Mouse (Mus musculus) stomach, embryonic 16.5 days (tissue): ENCODE data around the gene Cdk1. TPM values are rescaled to one million over a fixed set of nuclear protein-coding genes. Genes with fewer than 3 reads are reported as not detected.

Experiments
- ATAC-seq: fragments of 200-750 bp; cut with Nextera tagmentation; 2 replicates; pipeline ENCODE4 v1.8.0; 2017; ENCODE audit warnings: moderate number of reproducible peaks, moderate TSS enrichment; ENCODE audit not compliant: insufficient read depth, low FRiP score
- H3K27ac ChIP-seq: fragments of 300-500 bp; sonication (generic); 2 replicates; pipeline ENCODE4 v1.5.1; 2014; ENCODE audit warnings: low read length
- H3K27me3 ChIP-seq: fragments of 300-500 bp; sonication (generic); 2 replicates; pipeline ENCODE4 v1.6.1; 2014; ENCODE audit warnings: low read length, control low read depth, mixed read lengths; ENCODE audit not compliant: control insufficient read depth, insufficient read depth
- H3K36me3 ChIP-seq: fragments of 300-500 bp; sonication (generic); 2 replicates; pipeline ENCODE4 v1.6.1; 2014; ENCODE audit warnings: low read length; ENCODE audit not compliant: control insufficient read depth, insufficient read depth
- H3K4me1 ChIP-seq: fragments of 300-500 bp; sonication (generic); 2 replicates; pipeline ENCODE4 v1.6.1; 2014; ENCODE audit warnings: low read length, control low read depth, mixed read lengths; ENCODE audit not compliant: control insufficient read depth, insufficient read depth
- H3K4me2 ChIP-seq: fragments of 300-500 bp; sonication (generic); 2 replicates; pipeline ENCODE4 v1.6.1; 2014; ENCODE audit warnings: low read depth, low read length, mixed read lengths
- H3K4me3 ChIP-seq: fragments of 300-500 bp; sonication (generic); replicated peaks from 2 replicates; pipeline ENCODE4 v1.5.1; 2014; ENCODE audit warnings: mild to moderate bottlenecking, low read length
- H3K9ac ChIP-seq: fragments of 300-500 bp; sonication (generic); 2 replicates; pipeline ENCODE4 v1.6.1; 2014; ENCODE audit warnings: low read length
- H3K9me3 ChIP-seq: fragments of 300-500 bp; sonication (generic); replicated peaks from 2 replicates; pipeline ENCODE4 v1.6.1; 2016; ENCODE audit warnings: low read length, control low read depth; ENCODE audit not compliant: control insufficient read depth
- WGBS: fragments of 180-500 bp; shearing (Covaris S2); extraction: QIAGEN DNeasy Blood & Tissue Kit; methylation state at CpG from one replicate; pipeline ENCODE4 v1.1.7; 2014; 5-methylcytosine and 5-hydroxymethylcytosine counted together
- polyA plus RNA-seq: library from polyadenylated mRNA; unstranded; fragments of >200 nt; fragmentation: Nextera tagmentation; extraction: Ambion mirVana; gene quantifications from 2 replicates; pipeline ENCODE4 v1.2.1, GENCODE M21; 2015

The Cdk1 gene
- polyA plus RNA-seq, 1 experiment from 2014 or later, result 323 TPM

DNA sequence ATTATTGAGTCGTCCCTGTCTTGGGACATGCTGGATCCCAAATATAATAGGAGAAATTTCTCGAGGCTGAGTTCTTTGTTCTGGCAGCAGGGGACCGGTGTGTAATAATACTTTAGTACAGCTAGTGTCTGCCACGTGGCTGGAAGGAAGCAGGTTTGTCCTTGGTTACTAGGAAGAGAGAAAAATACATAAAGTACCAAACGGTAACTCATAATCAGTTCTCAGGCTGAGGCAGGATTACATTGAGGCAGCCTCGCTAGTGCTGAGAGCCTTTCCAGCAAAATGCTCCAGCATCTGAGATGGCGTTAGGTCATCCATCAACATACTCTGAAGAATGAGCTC is 17.6 kb downstream of the Cdk1 start:
- H3K27ac ChIP-seq, result peak overlapping the region; percentile 84
- peaks cover 28% of the 10 kb centered on the region for H3K36me3 ChIP-seq
- ATAC-seq, result peak; percentile 6; the same call in 1 of the 2 replicates
- no peak overlapping the region for H3K4me2 ChIP-seq
- 53% methylated on average over 7 of the region's 7 CpGs for WGBS
- no peak overlapping the region for H3K4me3 ChIP-seq
- no peaks in the 10 kb centered on the region for H3K27me3 ChIP-seq
- no peaks in the 10 kb centered on the region for H3K9me3 ChIP-seq
- peaks cover 10% of the 10 kb centered on the region for H3K4me1 ChIP-seq
- peak overlapping the region; percentile 21; the same call in 1 of the 2 replicates for H3K9ac ChIP-seq

DNA sequence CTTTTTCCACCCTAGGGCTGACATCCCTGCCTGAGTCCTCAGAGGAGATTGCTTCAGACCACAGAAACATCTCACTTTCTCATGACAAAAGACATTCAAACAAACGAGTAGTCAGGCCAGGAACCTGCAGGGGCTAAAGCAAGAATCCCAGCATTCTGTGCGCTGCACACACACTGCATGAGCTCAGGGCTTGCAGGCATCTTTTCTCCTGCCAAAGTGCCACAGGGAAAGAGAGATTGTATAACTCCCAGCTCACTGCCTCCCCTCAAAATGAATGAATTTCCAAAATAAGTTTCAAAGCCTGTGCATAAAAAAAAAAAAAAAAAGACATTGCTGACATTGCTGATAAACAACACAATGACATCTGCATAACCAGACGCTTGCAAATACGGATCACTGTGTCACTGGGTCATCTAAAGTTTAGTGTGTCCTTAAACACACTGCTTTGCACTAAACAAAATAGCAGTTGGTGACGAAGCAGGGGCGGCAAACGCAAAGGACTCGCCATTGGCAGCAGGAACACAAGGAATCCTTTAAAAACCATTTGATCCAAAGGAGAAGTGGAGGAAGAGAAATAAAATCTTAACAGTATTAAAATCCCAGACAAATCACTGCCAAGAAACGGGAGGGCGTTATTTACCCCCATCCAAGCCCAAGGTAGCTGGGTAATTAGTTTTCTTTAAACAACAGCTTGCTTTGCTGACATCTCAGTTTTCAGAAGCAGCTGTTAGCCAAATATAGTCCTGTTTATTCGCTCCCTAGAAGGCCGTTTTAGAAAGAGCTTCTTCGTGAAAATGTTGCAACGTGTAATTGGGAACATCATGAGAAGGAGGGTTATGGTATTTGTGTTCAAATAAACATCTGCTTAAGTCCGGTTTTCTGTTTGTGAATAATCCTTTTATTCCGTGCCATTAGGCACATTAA is 18.2 kb downstream of the Cdk1 start:
- WGBS, result 54% methylated on average over 16 of the region's 16 CpGs
- ATAC-seq, result peak; percentile 12; the same call in 1 of the 2 replicates
- H3K36me3 ChIP-seq, result peaks cover 23% of the 10 kb centered on the region
- peak overlapping the region; percentile 84 for H3K27ac ChIP-seq
- no peaks in the 10 kb centered on the region for H3K9me3 ChIP-seq
- H3K4me1 ChIP-seq, result peaks cover 10% of the 10 kb centered on the region
- H3K27me3 ChIP-seq, result no peaks in the 10 kb centered on the region
- H3K9ac ChIP-seq, result no peak overlapping the region
- no peak overlapping the region for H3K4me2 ChIP-seq
- H3K4me3 ChIP-seq, result no peak overlapping the region

DNA sequence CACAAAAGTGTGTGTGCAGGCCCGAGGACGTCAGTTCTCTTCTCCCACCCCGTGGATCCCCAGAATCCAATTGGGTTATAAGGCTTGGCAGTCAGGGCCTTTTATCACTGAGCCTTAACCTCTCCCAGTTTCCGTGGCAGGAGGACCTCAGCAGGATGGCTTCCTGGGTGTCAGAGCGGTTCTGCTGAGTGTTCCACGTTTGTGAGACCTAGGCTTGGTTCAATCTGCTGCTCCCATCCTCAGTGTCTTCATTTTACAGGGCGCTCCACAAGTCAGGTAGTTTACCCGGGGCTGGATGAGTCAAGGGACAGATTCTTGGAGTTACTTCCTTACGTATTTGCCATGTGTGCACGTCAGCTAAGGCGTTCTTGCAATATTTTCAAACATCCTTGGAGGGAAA is 19.5 kb downstream of the Cdk1 start:
- Histone ChIP-seq H3K9me3 (no peaks in the 10 kb centered on the region), H3K4me1 (peaks cover 10% of the 10 kb centered on the region), H3K4me3 (no peak overlapping the region), H3K4me2 (no peak overlapping the region), H3K27ac (no peak overlapping the region), H3K36me3 (peaks cover 21% of the 10 kb centered on the region), H3K27me3 (no peaks in the 10 kb centered on the region), H3K9ac (no peak overlapping the region)
- ATAC-seq, result no peak
- WGBS, result 87% methylated on average over 11 of the region's 11 CpGs

DNA sequence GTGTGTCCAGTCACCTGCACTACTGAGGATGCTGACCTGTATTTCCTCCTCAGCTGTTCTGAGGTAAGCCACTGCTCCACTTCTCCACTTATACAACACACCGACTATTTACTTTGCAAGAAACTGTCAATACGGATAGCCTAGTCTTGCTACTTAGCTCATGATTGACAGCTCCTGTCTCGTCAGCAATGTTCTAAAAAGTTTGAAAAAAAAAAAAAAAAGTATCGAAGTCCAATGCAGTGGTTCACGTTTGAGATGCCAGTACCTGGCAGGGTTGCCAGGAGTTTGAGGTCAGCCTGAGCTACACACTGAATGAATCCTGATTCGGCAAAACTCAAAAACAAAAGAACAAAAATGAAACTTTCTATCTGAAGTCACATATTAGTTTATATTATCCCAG is 21.5 kb downstream of the Cdk1 start:
- no peaks in the 10 kb centered on the region for H3K9me3 ChIP-seq
- no peak for ATAC-seq
- no peaks in the 10 kb centered on the region for H3K27me3 ChIP-seq
- H3K4me3 ChIP-seq, result no peak overlapping the region
- no peak overlapping the region for H3K27ac ChIP-seq
- no peak overlapping the region for H3K9ac ChIP-seq
- no peak overlapping the region for H3K4me2 ChIP-seq
- 74% methylated on average over 6 of the region's 6 CpGs for WGBS
- H3K4me1 ChIP-seq, result peaks cover 10% of the 10 kb centered on the region
- peaks cover 5% of the 10 kb centered on the region; the same call in 1 of the 2 replicates for H3K36me3 ChIP-seq

DNA sequence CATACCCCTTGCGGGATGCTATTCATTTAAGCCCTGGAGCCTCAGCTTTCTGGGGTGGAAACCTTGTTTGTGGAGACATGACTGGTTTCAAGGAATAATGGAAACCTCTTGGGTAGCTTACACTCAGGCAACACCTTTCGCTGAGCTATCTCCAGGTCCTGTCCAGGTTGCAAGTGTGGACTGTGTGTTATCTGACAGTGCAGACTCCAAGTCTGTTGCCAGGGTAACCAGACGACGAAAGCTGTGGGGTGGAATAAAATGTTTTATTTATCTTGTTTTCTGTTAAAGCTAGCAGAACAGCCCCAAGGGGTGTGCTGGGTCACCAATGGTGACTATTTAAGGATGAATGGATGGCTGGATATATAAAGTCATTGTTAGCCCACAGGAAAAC is 24.1 kb downstream of the Cdk1 start:
- Histone ChIP-seq H3K4me3 (no peak overlapping the region), H3K9ac (no peak overlapping the region), H3K4me1 (no peaks in the 10 kb centered on the region; the same call in 1 of the 2 replicates), H3K27me3 (no peaks in the 10 kb centered on the region), H3K36me3 (no peaks in the 10 kb centered on the region), H3K9me3 (no peaks in the 10 kb centered on the region), H3K4me2 (no peak overlapping the region), H3K27ac (no peak overlapping the region)
- WGBS, result 58% methylated on average over 4 of the region's 4 CpGs
- no peak for ATAC-seq

DNA sequence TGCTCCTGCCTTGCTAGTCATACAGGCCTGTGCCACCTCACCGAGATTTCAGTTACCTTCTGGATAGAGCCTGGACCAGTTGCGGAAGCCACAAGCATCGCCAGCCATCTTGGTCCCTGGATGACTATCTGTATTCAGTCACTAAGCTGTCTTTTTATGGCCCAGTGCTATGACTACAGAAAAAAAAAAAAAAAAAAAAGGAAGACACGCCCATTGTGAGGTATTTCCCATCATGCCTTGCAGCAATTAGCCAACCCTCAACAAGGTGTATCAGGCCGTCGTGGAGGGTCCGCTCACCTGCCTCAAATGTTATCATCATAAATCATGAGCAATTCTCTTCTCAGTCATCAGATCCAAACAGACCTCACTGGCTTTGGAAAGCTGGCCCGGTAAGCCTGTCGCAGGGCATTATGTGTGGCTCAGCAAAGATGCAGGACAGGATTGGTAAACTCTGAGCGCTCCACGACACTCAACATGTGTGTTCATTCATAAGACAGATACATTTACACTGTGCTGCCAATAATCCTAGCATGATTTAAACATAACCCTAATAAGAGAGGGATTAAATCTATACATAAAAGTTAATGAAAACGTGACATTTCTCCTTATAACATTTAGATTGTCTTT is 24.6 kb downstream of the Cdk1 start:
- WGBS, result 65% methylated on average over 12 of the region's 12 CpGs
- Histone ChIP-seq H3K9ac (no peak overlapping the region), H3K27me3 (no peaks in the 10 kb centered on the region), H3K27ac (no peak overlapping the region), H3K36me3 (no peaks in the 10 kb centered on the region), H3K4me2 (no peak overlapping the region), H3K9me3 (no peaks in the 10 kb centered on the region), H3K4me1 (no peaks in the 10 kb centered on the region; the same call in 1 of the 2 replicates), H3K4me3 (no peak overlapping the region)
- ATAC-seq, result no peak

DNA sequence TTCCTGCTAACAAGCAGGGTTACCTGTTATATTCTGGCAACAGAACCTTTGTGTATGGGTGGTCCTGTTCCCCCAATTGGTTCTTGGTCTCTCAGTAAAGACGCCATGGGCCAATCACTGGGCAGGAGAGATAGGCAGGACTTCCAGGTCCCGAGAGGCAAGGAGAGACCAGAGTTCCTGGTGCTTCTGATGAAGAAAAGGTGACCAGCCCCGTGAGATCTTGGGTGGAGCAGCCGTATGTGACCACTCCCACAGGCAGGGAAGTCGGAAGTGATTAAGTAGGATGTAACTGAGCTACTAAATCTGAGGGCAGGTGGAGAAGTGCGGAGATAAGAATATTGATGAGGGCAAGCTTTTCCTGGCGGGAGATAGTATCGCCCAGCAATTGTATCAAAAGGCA is 25.4 kb downstream of the Cdk1 start:
- Histone ChIP-seq H3K36me3 (no peaks in the 10 kb centered on the region), H3K27me3 (no peaks in the 10 kb centered on the region), H3K9me3 (no peaks in the 10 kb centered on the region), H3K4me3 (no peak overlapping the region), H3K9ac (no peak overlapping the region), H3K4me2 (no peak overlapping the region), H3K4me1 (no peaks in the 10 kb centered on the region; the same call in 1 of the 2 replicates), H3K27ac (no peak overlapping the region)
- 56% methylated on average over 8 of the region's 8 CpGs for WGBS
- ATAC-seq, result peak; percentile 58; the same call in 1 of the 2 replicates

DNA sequence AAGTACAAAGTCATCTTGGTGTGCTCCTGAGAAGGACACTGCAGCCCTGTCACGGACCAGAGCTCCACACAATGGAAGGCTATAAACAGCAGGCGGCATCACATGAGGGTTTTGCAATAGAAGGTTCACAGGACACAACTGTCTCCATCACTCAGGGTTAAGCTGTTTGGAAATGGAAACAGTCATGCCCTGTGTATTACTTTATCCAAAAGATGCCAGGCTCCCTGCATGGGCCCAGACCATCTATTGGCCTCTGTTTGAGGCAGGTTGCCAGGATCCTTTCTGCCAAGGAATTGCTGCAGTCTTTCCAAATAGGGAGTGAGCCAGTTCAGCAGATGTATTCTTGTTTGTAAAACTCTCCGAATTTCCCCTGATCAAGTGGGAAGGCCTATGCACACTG is 26.3 kb downstream of the Cdk1 start:
- no peaks in the 10 kb centered on the region for H3K27me3 ChIP-seq
- WGBS, result 76% methylated on average over 3 of the region's 3 CpGs
- no peak overlapping the region for H3K4me2 ChIP-seq
- H3K4me1 ChIP-seq, result no peaks in the 10 kb centered on the region; the same call in 1 of the 2 replicates
- H3K36me3 ChIP-seq, result no peaks in the 10 kb centered on the region
- H3K9ac ChIP-seq, result no peak overlapping the region
- no peaks in the 10 kb centered on the region for H3K9me3 ChIP-seq
- H3K4me3 ChIP-seq, result no peak overlapping the region
- H3K27ac ChIP-seq, result no peak overlapping the region; the same call in 1 of the 2 replicates
- ATAC-seq, result peak; percentile 14; the same call in 1 of the 2 replicates

DNA sequence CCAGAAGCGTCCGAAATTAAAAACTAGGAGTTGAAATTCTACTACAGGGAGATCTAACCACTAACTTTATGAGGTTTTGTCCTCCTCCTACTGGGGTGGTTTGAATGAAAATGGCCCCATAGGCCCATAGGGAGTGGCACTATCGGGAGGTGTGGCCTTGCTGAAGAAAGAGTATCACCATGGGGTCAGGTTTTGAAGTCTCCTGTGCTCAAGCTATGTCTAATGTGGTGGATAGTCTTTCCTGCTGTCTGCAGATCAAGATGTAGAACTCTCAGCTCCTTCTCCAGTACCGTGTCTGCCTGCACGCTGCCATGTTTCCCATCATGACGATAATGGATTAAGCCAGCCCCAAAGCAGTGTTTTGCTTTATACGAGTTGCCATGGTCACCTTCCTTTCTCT is 27.9 kb downstream of the Cdk1 start:
- Histone ChIP-seq H3K36me3 (no peaks in the 10 kb centered on the region), H3K4me2 (no peak overlapping the region), H3K27me3 (no peaks in the 10 kb centered on the region), H3K9ac (no peak overlapping the region), H3K27ac (no peak overlapping the region), H3K9me3 (no peaks in the 10 kb centered on the region), H3K4me1 (no peaks in the 10 kb centered on the region; the same call in 1 of the 2 replicates), H3K4me3 (no peak overlapping the region)
- 84% methylated on average over 7 of the region's 7 CpGs for WGBS
- no peak for ATAC-seq
